ENCODE assay signal across 15 mouse cellular contexts in the genomic region with DNA sequence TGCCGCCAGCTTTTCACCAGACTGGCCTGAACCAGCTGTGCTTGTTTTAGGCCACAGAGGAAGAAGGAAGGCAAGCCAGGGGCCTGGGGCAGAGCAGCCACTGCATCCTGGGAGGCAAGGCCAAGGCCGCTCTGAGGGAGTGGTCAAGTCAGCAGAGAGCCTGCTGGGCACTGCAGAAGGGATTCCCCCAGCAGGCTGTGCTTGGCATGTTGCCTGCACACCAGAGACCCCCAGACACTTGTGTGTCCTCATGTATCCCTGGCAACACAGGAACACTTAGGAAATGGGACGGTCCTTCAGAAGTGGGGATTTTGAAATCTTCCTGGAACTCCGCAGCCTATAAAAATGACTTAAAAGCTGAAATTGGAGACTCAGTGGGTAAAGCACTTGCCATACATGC. TPM values are rescaled to one million over a fixed set of nuclear protein-coding genes. Genes with fewer than 3 reads are reported as not detected.
DNase-seq lines count a peak whose midpoint lies in the region; ATAC-seq and TF ChIP-seq lines count a peak whose summit lies in the region.
"Had no signal": no experiment of that assay in that cellular context is flagged by ENCODE, and none has a peak within 500 bp of the region (broad histone marks: within the 10 kb centered on the region; RNA-seq: fewer than 3 reads in every experiment).

No protein-coding gene starts in this region.

- no peaks in the 10 kb centered on the region for H3K27me3 ChIP-seq in heart, embryonic 11.5 days (ENCODE audit: control insufficient read depth, insufficient read depth, low read length)
- no peaks in the 10 kb centered on the region for H3K27me3 ChIP-seq in kidney, adult 2 months (replicated peaks; ENCODE audit: control insufficient read depth, insufficient read depth, low read length)
- no peaks in the 10 kb centered on the region for H3K27me3 ChIP-seq in limb, embryonic 15.5 days

- TF ChIP-seq CTCF in lung, adult 2 months (IDR thresholded peaks at IDR 0.05; ENCODE audit: insufficient read depth, low read length), result no peak
- TF ChIP-seq CTCF in kidney, adult 2 months (conservative IDR thresholded peaks at IDR 0.05; ENCODE audit: insufficient read depth, insufficient read length, low read depth, low read length), result no peak

- no peak overlapping the region for H3K4me2 ChIP-seq in heart, embryonic 11.5 days
- no peak overlapping the region for H3K4me2 ChIP-seq in limb, embryonic 15.5 days

- DNase-seq in heart, postnatal 10 days, result no peak
- peak; percentile 14 to 46 for DNase-seq in lung, adult 18-20 months
- no peak for DNase-seq in lung, adult 2 months
- DNase-seq in kidney, adult 2 months, result peak; percentile 41
- DNase-seq in right cerebral cortex, adult 2 months (ENCODE audit: low spot score in 2 of 2), result no peak
- no peak for DNase-seq in frontal cortex, postnatal 25 days (ENCODE audit: low spot score in 2 of 2)
- DNase-seq: adrenal gland, postnatal 36 days; cerebellum, adult 11-12 months had no signal

- H3K4me3 ChIP-seq in heart, embryonic 11.5 days (ENCODE audit: low read depth, low read length), result no peak overlapping the region
- H3K4me3 ChIP-seq in lung, adult 2 months (replicated peaks; ENCODE audit: extremely low read depth, low read depth, low read length), result no peak overlapping the region
- H3K4me3 ChIP-seq in kidney, adult 2 months (ENCODE audit: insufficient read depth, low read depth, low read length), result no peak overlapping the region
- H3K4me3 ChIP-seq in limb, embryonic 15.5 days, result no peak overlapping the region

- H3K36me3 ChIP-seq in heart, embryonic 11.5 days (ENCODE audit: control insufficient read depth, insufficient read depth, low read length), result peaks cover 10% of the 10 kb centered on the region; the same call in 1 of the 2 replicates
- no peaks in the 10 kb centered on the region for H3K36me3 ChIP-seq in kidney, adult 2 months (ENCODE audit: control insufficient read depth, insufficient read depth, low read length)
- peaks cover 74% of the 10 kb centered on the region for H3K36me3 ChIP-seq in limb, embryonic 15.5 days

- intact Hi-C loops in heart, postnatal 10 days (cut with DNase I), result no loop called here

- no peak for ATAC-seq in heart, embryonic 11.5 days (replicated peaks; ENCODE audit: insufficient number of reproducible peaks, low FRiP score, low TSS enrichment)
- no peak for ATAC-seq in limb, embryonic 15.5 days (ENCODE audit: insufficient number of reproducible peaks, low FRiP score, low TSS enrichment, low read depth)

- H3K9ac ChIP-seq in heart, embryonic 11.5 days (ENCODE audit: low read depth, low read length), result peak overlapping the region; percentile 1; the same call in 1 of the 2 replicates
- no peak overlapping the region for H3K9ac ChIP-seq in limb, embryonic 15.5 days

- H3K4me1 ChIP-seq in heart, embryonic 11.5 days (ENCODE audit: control insufficient read depth, insufficient read depth, low read length), result peaks cover 12% of the 10 kb centered on the region; the same call in 1 of the 2 replicates
- peaks cover 5% of the 10 kb centered on the region; the same call in 1 of the 2 replicates for H3K4me1 ChIP-seq in lung, adult 2 months (ENCODE audit: control insufficient read depth, insufficient read depth, low read length)
- H3K4me1 ChIP-seq in kidney, adult 2 months (ENCODE audit: control insufficient read depth, insufficient read depth, low read length), result no peaks in the 10 kb centered on the region
- H3K4me1 ChIP-seq in limb, embryonic 15.5 days, result peaks cover 14% of the 10 kb centered on the region

- no peak overlapping the region for H3K27ac ChIP-seq in heart, embryonic 11.5 days (ENCODE audit: low read depth, low read length)
- H3K27ac ChIP-seq in kidney, adult 2 months (ENCODE audit: insufficient read depth, low read depth, low read length), result peak overlapping the region; percentile 19; the same call in 1 of the 2 replicates
- peak overlapping the region; percentile 27; the same call in 1 of the 2 replicates for H3K27ac ChIP-seq in limb, embryonic 15.5 days

- no peak for TF ChIP-seq POLR2A in lung, adult 2 months (IDR thresholded peaks at IDR 0.05; ENCODE audit: borderline replicate concordance, extremely low read depth, low read depth, low read length)
- TF ChIP-seq POLR2A in kidney, adult 2 months (IDR thresholded peaks at IDR 0.05; ENCODE audit: low read depth, low read length), result no peak

- no peaks in the 10 kb centered on the region for H3K9me3 ChIP-seq in heart, embryonic 11.5 days (replicated peaks; ENCODE audit: control insufficient read depth, low read length)
- H3K9me3 ChIP-seq in limb, embryonic 15.5 days, result no peaks in the 10 kb centered on the region

- 75% methylated on average over 4 of the region's 4 CpGs for WGBS in heart, embryonic 11.5 days (ENCODE audit: insufficient replicate concordance)
- WGBS in lung, adult 2 months, result 57% methylated on average over 4 of the region's 4 CpGs
- WGBS in kidney, adult 2 months, result 64% methylated on average over 4 of the region's 4 CpGs
- WGBS in limb, embryonic 15.5 days, result 48% methylated on average over 4 of the region's 4 CpGs

RNA-seq across cellular contexts. Expression of a gene that starts 26.4 kb away (rescaled TPM):
- 1.1 and 2.6 TPM in 2 replicates for polyA plus RNA-seq in heart, embryonic 11.5 days (2014; fragmentation: Nextera tagmentation; extraction: Ambion mirVana)
- 1 to 10 TPM; 2.4 to 2.6 TPM for total RNA-seq in heart, postnatal 10 days (2021)
- polyA plus RNA-seq in lung, adult 2 months (2012; rRNA removed), result 3.0 and 5.3 TPM in 2 replicates
- 3.0 and 3.5 TPM in 2 replicates for polyA plus RNA-seq in kidney, adult 2 months (2012; rRNA removed)
- 5.0 and 7.3 TPM in 2 replicates for polyA plus RNA-seq in limb, embryonic 15.5 days (2015; fragmentation: Nextera tagmentation; extraction: Ambion mirVana)

RNA-seq across cellular contexts. Expression of a gene that starts 44.8 kb away (rescaled TPM):
- polyA plus RNA-seq in heart, embryonic 11.5 days (2014; fragmentation: Nextera tagmentation; extraction: Ambion mirVana), result 26.6 and 30.8 TPM in 2 replicates
- total RNA-seq in heart, postnatal 10 days (2021), result 10 to 100 TPM; 28.7 to 32.2 TPM
- polyA plus RNA-seq in lung, adult 2 months (2012; rRNA removed), result 103 and 125 TPM in 2 replicates
- polyA plus RNA-seq in kidney, adult 2 months (2012; rRNA removed), result 75.0 and 77.1 TPM in 2 replicates
- 63.2 and 66.8 TPM in 2 replicates for polyA plus RNA-seq in limb, embryonic 15.5 days (2015; fragmentation: Nextera tagmentation; extraction: Ambion mirVana)

RNA-seq across cellular contexts. Expression of a gene that starts 54.8 kb away (rescaled TPM):
- not detected in 2 replicates for polyA plus RNA-seq in heart, embryonic 11.5 days (2014; fragmentation: Nextera tagmentation; extraction: Ambion mirVana)
- not detected for total RNA-seq in heart, postnatal 10 days (2021)
- not detected in 2 replicates for polyA plus RNA-seq in lung, adult 2 months (2012; rRNA removed)
- polyA plus RNA-seq in kidney, adult 2 months (2012; rRNA removed), result 0.33 and 1.1 TPM in 2 replicates
- not detected in 2 replicates for polyA plus RNA-seq in limb, embryonic 15.5 days (2015; fragmentation: Nextera tagmentation; extraction: Ambion mirVana)
- total RNA-seq: CH12.LX; layer of hippocampus, adult 18-20 months; left cerebral cortex, postnatal 36 days had no signal
- polyA plus RNA-seq: heart, embryonic 14.5 days; testis, adult 2 months had no signal

Comparison
In these comparisons a context has a peak if more than half of its experiments do, and no peak if none do; other contexts are left out.
1. DNase-seq: peak in lung, adult 18-20 months (2 of 2) and kidney, adult 2 months (single experiment); none in heart, postnatal 10 days (0 of 2), lung, adult 2 months (single experiment), right cerebral cortex, adult 2 months (0 of 2) and frontal cortex, postnatal 25 days (0 of 2).